Mouse (Mus musculus) sigmoid colon, adult 10 weeks (tissue): ENCODE data around the gene Gm17677. TPM values are rescaled to one million over a fixed set of nuclear protein-coding genes. Genes with fewer than 3 reads are reported as not detected.

Experiments
- polyA plus RNA-seq: library from polyadenylated mRNA; stranded (reverse); fragments of 350-450 nt; fragmentation: Illumina TruSeq; extraction: RNeasy Lipid Tissue Mini Kit (QIAGEN cat#74804); gene quantifications from one replicate; pipeline ENCODE4 v1.2.3, GENCODE M21; 2014; ENCODE audit warnings: low read depth, low replicate concordance

The Gm17677 gene
- polyA plus RNA-seq = not detected

GRCm38 (mm10) chr9:35740749-35741148 is at the start of gene Gm17677:
TSS of gene Gm17677 (plus strand) at chr9:35741049.

DNA sequence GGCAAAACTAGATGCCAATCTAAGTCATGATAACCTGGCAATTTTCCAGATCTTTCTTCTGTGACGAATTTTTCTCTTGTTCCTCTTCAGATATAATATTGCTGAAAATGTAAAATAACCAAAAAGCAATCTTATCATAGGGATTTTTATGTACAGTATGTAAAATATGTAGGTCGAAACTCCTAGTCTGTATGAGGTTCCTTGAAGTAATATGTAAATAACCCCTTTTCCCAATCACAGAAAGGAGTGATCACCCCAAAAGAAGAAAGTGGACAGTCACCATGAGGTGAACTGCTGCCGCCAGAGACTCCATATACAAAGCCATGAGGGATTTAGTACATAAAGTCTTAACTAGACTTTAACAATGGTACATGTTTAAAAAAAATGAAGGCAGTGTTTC is 37.2 kb downstream of the Gm17677 start, which contains the start of gene Gm17727:
TSS of gene Gm17727 (minus strand) at position 101 of the 400 bp plus-strand sequence.

GRCm38 (mm10) chr9:35790001-35790400 is 49.2 kb downstream of the Gm17677 start, which contains the start of the genes Gm27235 and D730048I06Rik:
TSS of gene Gm27235 (minus strand) at chr9:35790101.
TSS of gene D730048I06Rik (minus strand) at chr9:35790112.

Other genes with a start within 250 kb of the Gm17677 start
- gene Gm1113, start 222.8 kb upstream of the Gm17677 start, polyA plus RNA-seq = not detected
- 0.38 TPM for gene Ddx25, start 182.5 kb upstream of the Gm17677 start, polyA plus RNA-seq
- gene Pus3, start 182.5 kb upstream of the Gm17677 start, polyA plus RNA-seq = 45.7 TPM
- gene Pate2, start 170.8 kb upstream of the Gm17677 start, polyA plus RNA-seq = 1.7 TPM
- gene Hyls1, start 170.7 kb upstream of the Gm17677 start, polyA plus RNA-seq = 19.2 TPM
- gene Pate4, start 129.1 kb upstream of the Gm17677 start, polyA plus RNA-seq = not detected
- not detected for gene Pate3, start 92.8 kb upstream of the Gm17677 start, polyA plus RNA-seq
- gene Pate1, start 53.7 kb upstream of the Gm17677 start, polyA plus RNA-seq = not detected
- not detected for gene Gm17727, start 37.1 kb downstream of the Gm17677 start, polyA plus RNA-seq
- gene Gm27235, start 49.1 kb downstream of the Gm17677 start, polyA plus RNA-seq = not detected
- 0.57 TPM for gene D730048I06Rik, start 49.1 kb downstream of the Gm17677 start, polyA plus RNA-seq
- gene 9230110F15Rik, start 103.1 kb downstream of the Gm17677 start, polyA plus RNA-seq = not detected
- 0.57 TPM for gene 9230113P08Rik, start 167.4 kb downstream of the Gm17677 start, polyA plus RNA-seq